ENCODE assay signal across 8 mouse cellular contexts in the genomic region with DNA sequence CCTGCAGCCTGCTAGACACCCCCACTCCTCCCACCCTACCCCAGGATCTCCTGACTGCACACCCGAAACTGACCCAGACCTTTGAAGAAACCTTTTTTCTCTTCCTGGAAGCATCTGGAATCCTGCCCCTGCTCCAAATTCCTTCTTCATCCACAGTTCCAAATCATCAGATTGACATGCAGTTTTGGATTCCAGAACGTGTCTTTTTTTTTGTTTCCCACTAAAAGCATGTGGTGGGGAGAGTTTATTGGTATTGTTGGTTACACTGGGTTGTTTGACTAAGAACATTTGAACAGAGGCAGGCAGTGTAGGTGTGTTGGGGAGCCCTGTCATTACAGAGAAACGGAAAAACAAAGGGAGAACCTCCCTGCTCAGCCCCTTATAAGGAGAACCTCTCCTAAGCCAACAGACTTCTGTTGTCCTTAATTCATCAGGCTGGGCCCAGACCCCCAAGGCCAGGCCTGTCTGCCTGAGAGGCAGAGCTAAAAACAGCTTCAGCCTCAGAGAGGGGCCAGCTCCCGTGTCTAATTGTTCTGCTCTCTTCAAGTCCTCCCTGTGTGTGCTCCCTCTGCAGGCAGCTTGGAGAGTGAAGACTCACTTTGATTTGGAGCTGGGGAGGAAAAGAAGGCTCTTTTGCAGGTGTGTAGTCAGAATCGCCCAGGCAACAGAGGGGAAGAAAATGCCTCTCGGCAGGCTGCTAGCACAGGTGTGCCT.
DNase-seq lines count a peak whose midpoint lies in the region; ATAC-seq lines count a peak whose summit lies in the region.

No protein-coding gene starts in this region.

- WGBS in intestine, embryonic 16.5 days, result 42% methylated on average over 6 of the region's 6 CpGs
- 23% methylated on average over 6 of the region's 6 CpGs for WGBS in limb, embryonic 15.5 days

- no peak overlapping the region for H3K9ac ChIP-seq in intestine, embryonic 16.5 days (ENCODE audit: low read depth, low read length)
- H3K9ac ChIP-seq in limb, embryonic 15.5 days, result no peak overlapping the region

- peak; percentile 6 for DNase-seq in cerebellum, adult 9-11 months
- DNase-seq in ES-CJ7 (ENCODE audit: low read depth, low spot score), result peak; percentile 52
- peak; percentile 92 for DNase-seq in fibroblast of lung, adult 2 months (ENCODE audit: low read depth)
- peak; percentile 34 to 56 for DNase-seq in right cerebral cortex, adult 2 months (ENCODE audit: low spot score in 2 of 2)
- no peak for DNase-seq in spleen, adult 12 weeks (ENCODE audit: low spot score)

- H3K4me2 ChIP-seq in intestine, embryonic 16.5 days (ENCODE audit: low read depth, low read length), result no peak overlapping the region
- no peak overlapping the region for H3K4me2 ChIP-seq in limb, embryonic 15.5 days

- H3K36me3 ChIP-seq in intestine, embryonic 16.5 days (ENCODE audit: control insufficient read depth, insufficient read depth, low read length), result no peaks in the 10 kb centered on the region
- H3K36me3 ChIP-seq in limb, embryonic 15.5 days, result no peaks in the 10 kb centered on the region

- H3K27me3 ChIP-seq in intestine, embryonic 16.5 days (replicated peaks; ENCODE audit: control insufficient read depth, insufficient read depth, low read length), result no peaks in the 10 kb centered on the region
- no peaks in the 10 kb centered on the region for H3K27me3 ChIP-seq in limb, embryonic 15.5 days

- H3K4me3 ChIP-seq in intestine, embryonic 16.5 days (ENCODE audit: low read length), result no peak overlapping the region
- no peak overlapping the region for H3K4me3 ChIP-seq in limb, embryonic 15.5 days

- 0 out of 2 replicates have a peak, but pooled peaks cover 5% of the 10 kb centered on the region for H3K4me1 ChIP-seq in intestine, embryonic 16.5 days (ENCODE audit: control insufficient read depth, insufficient read depth, low read length)
- peaks cover 19% of the 10 kb centered on the region for H3K4me1 ChIP-seq in limb, embryonic 15.5 days

- no peaks in the 10 kb centered on the region for H3K9me3 ChIP-seq in intestine, embryonic 16.5 days (ENCODE audit: control insufficient read depth, low read length)
- no peaks in the 10 kb centered on the region for H3K9me3 ChIP-seq in limb, embryonic 15.5 days

- H3K27ac ChIP-seq in intestine, embryonic 16.5 days (ENCODE audit: low read length), result peak overlapping the region; percentile 58
- H3K27ac ChIP-seq in limb, embryonic 15.5 days, result peak overlapping the region; percentile 83

- ATAC-seq in cerebellum, adult (ENCODE audit: insufficient number of reproducible peaks, low FRiP score, low TSS enrichment), result no peak
- ATAC-seq in intestine, embryonic 16.5 days, result 0 out of 2 replicates have a peak, but pooled peaks have one; percentile 56
- no peak for ATAC-seq in limb, embryonic 15.5 days (ENCODE audit: insufficient number of reproducible peaks, low FRiP score, low TSS enrichment, low read depth)
